In the genomic region with DNA sequence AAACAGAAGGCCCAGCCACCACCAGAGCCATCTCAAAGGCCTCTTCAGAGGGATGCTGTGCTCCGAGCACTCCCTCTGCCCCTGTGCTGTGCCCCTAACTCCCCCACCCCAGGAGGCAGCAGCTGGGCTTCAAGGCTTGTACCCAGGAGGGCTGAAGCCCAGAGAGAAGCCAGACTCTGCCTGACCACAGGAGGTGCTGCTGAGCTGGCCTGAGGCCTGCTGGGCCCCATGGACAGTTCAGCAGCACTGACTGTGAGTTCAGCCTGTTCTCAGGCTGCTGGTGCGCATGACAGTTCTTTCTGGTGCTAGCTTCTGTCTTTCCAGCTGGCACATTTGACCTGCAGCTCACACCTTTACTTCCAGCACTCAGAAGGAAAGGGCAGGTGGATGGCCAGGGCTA, we compare ENCODE assay signal across 13 mouse cellular contexts. TPM values are rescaled to one million over a fixed set of nuclear protein-coding genes. Genes with fewer than 3 reads are reported as not detected.
DNase-seq lines count a peak whose midpoint lies in the region; ATAC-seq and TF ChIP-seq lines count a peak whose summit lies in the region.
"Had no signal": no experiment of that assay in that cellular context is flagged by ENCODE, and none has a peak within 500 bp of the region (broad histone marks: within the 10 kb centered on the region; RNA-seq: fewer than 3 reads in every experiment).

No protein-coding gene starts in this region.

- no peak overlapping the region for H3K4me3 ChIP-seq in forebrain, embryonic 10.5 days
- H3K4me3 ChIP-seq in forebrain, embryonic 16.5 days (replicated peaks; ENCODE audit: low read length): no peak overlapping the region
- H3K4me3 ChIP-seq in limb, embryonic 11.5 days (ENCODE audit: low read depth, low read length): no peak overlapping the region
- no peak overlapping the region for H3K4me3 ChIP-seq in limb, embryonic 10.5 days
- H3K4me3 ChIP-seq in ES-Bruce4 (ENCODE audit: low read depth, low read length): no peak overlapping the region
- H3K4me3 ChIP-seq: embryonic facial prominence, embryonic 12.5 days; heart, embryonic 10.5 days; neural tube, embryonic 12.5 days had no signal

- no peak overlapping the region for H3K4me2 ChIP-seq in forebrain, embryonic 16.5 days (ENCODE audit: low read length)
- H3K4me2 ChIP-seq in limb, embryonic 11.5 days (ENCODE audit: low read depth, severe bottlenecking): no peak overlapping the region
- H3K4me2 ChIP-seq: embryonic facial prominence, embryonic 12.5 days; neural tube, embryonic 12.5 days had no signal

- no peaks in the 10 kb centered on the region for H3K27me3 ChIP-seq in forebrain, embryonic 10.5 days (ENCODE audit: poor library complexity, severe bottlenecking)
- no peaks in the 10 kb centered on the region for H3K27me3 ChIP-seq in forebrain, embryonic 16.5 days (replicated peaks; ENCODE audit: control insufficient read depth, insufficient read depth, low read length)
- H3K27me3 ChIP-seq in limb, embryonic 11.5 days (ENCODE audit: control insufficient read depth, insufficient read depth, low read length): no peaks in the 10 kb centered on the region
- no peaks in the 10 kb centered on the region for H3K27me3 ChIP-seq in limb, embryonic 10.5 days (ENCODE audit: low read depth, poor library complexity, severe bottlenecking)
- H3K27me3 ChIP-seq in ES-Bruce4 (ENCODE audit: control insufficient read depth, insufficient read depth, low read length, poor library complexity, severe bottlenecking): no peaks in the 10 kb centered on the region
- H3K27me3 ChIP-seq: neural tube, embryonic 12.5 days had no signal

- H3K36me3 ChIP-seq in forebrain, embryonic 10.5 days (replicated peaks): 0 out of 2 replicates have a peak, but pooled peaks cover 2% of the 10 kb centered on the region
- H3K36me3 ChIP-seq in forebrain, embryonic 16.5 days (ENCODE audit: control insufficient read depth, insufficient read depth): no peaks in the 10 kb centered on the region
- H3K36me3 ChIP-seq in limb, embryonic 11.5 days (ENCODE audit: control insufficient read depth, insufficient read depth, low read length): no peaks in the 10 kb centered on the region
- H3K36me3 ChIP-seq in limb, embryonic 10.5 days: 0 out of 2 replicates have a peak, but pooled peaks cover 3% of the 10 kb centered on the region
- no peaks in the 10 kb centered on the region for H3K36me3 ChIP-seq in ES-Bruce4 (ENCODE audit: control insufficient read depth, insufficient read depth, low read length, poor library complexity, severe bottlenecking)
- H3K36me3 ChIP-seq: embryonic facial prominence, embryonic 12.5 days had no signal

- peak; percentile 44 for TF ChIP-seq CTCF in ES-Bruce4 (IDR thresholded peaks at IDR 0.05; ENCODE audit: low read depth, low read length)

- H3K9ac ChIP-seq in forebrain, embryonic 16.5 days (replicated peaks; ENCODE audit: low read depth, low read length): no peak overlapping the region
- peak overlapping the region; percentile 35; the same call in 1 of the 2 replicates for H3K9ac ChIP-seq in limb, embryonic 11.5 days (ENCODE audit: low read length)
- no peak overlapping the region for H3K9ac ChIP-seq in ES-Bruce4 (ENCODE audit: low read depth, poor library complexity, severe bottlenecking)
- H3K9ac ChIP-seq: embryonic facial prominence, embryonic 12.5 days; neural tube, embryonic 12.5 days had no signal

- no peak for ATAC-seq in forebrain, embryonic 16.5 days
- ATAC-seq in limb, embryonic 11.5 days (ENCODE audit: insufficient number of reproducible peaks, low FRiP score, low TSS enrichment, low read depth): no peak
- peak; percentile 33; the same call in 1 of the 2 replicates for ATAC-seq in megakaryocyte progenitor cell, adult 5-6 weeks (replicated peaks; ENCODE audit: poor library complexity)
- no peak for ATAC-seq in CD4-positive, CD25-positive, alpha-beta regulatory T cell, adult 4 months

- peak overlapping the region; percentile 60; the same call in 1 of the 2 replicates for H3K27ac ChIP-seq in forebrain, embryonic 10.5 days
- no peak overlapping the region for H3K27ac ChIP-seq in forebrain, embryonic 16.5 days (ENCODE audit: low read length)
- H3K27ac ChIP-seq in limb, embryonic 11.5 days (replicated peaks; ENCODE audit: low read depth, low read length): no peak overlapping the region
- no peak overlapping the region for H3K27ac ChIP-seq in limb, embryonic 10.5 days
- no peak overlapping the region for H3K27ac ChIP-seq in ES-Bruce4 (ENCODE audit: insufficient read depth, low read length)
- H3K27ac ChIP-seq: embryonic facial prominence, embryonic 12.5 days; heart, embryonic 10.5 days; neural tube, embryonic 12.5 days had no signal

- TF ChIP-seq EP300 in ES-Bruce4 (IDR thresholded peaks at IDR 0.05; ENCODE audit: insufficient read depth, low read depth, low read length): no peak

- H3K9me3 ChIP-seq in forebrain, embryonic 10.5 days: no peaks in the 10 kb centered on the region
- no peaks in the 10 kb centered on the region for H3K9me3 ChIP-seq in forebrain, embryonic 16.5 days (ENCODE audit: control insufficient read depth, low read length)
- no peaks in the 10 kb centered on the region for H3K9me3 ChIP-seq in limb, embryonic 11.5 days (ENCODE audit: control insufficient read depth, low read length)
- no peaks in the 10 kb centered on the region for H3K9me3 ChIP-seq in limb, embryonic 10.5 days (replicated peaks)
- no peaks in the 10 kb centered on the region for H3K9me3 ChIP-seq in ES-Bruce4 (replicated peaks; ENCODE audit: control insufficient read depth, insufficient read depth, low read length, poor library complexity, severe bottlenecking)
- H3K9me3 ChIP-seq: embryonic facial prominence, embryonic 12.5 days; heart, embryonic 10.5 days; neural tube, embryonic 12.5 days had no signal

- DNase-seq in forebrain, embryonic 10.5 days (ENCODE audit: extremely low spot score, low spot score): no peak
- DNase-seq in limb, embryonic 11.5 days (ENCODE audit: low spot score): no peak
- no peak for DNase-seq in limb, embryonic 10.5 days (ENCODE audit: low spot score)
- no peak for DNase-seq in frontal cortex, adult 2 months (ENCODE audit: extremely low spot score in 1 of 2, low spot score in 1 of 2)
- DNase-seq: kidney, postnatal 10 days had no signal

- H3K4me1 ChIP-seq in forebrain, embryonic 10.5 days: peaks cover 65% of the 10 kb centered on the region
- H3K4me1 ChIP-seq in forebrain, embryonic 16.5 days (replicated peaks; ENCODE audit: control insufficient read depth, insufficient read depth, low read length): peaks cover 23% of the 10 kb centered on the region
- H3K4me1 ChIP-seq in limb, embryonic 11.5 days (ENCODE audit: control insufficient read depth, insufficient read depth, low read length): peaks cover 18% of the 10 kb centered on the region
- H3K4me1 ChIP-seq in limb, embryonic 10.5 days: peaks cover 41% of the 10 kb centered on the region
- H3K4me1 ChIP-seq in ES-Bruce4 (ENCODE audit: control insufficient read depth, insufficient read depth, low read length): no peaks in the 10 kb centered on the region

- WGBS in forebrain, embryonic 10.5 days: 69% methylated on average over 2 of the region's 2 CpGs
- WGBS in forebrain, embryonic 16.5 days: 65% methylated on average over 2 of the region's 2 CpGs
- WGBS in limb, embryonic 11.5 days: 74% methylated on average over 2 of the region's 2 CpGs
- 79% methylated on average over 2 of the region's 2 CpGs for WGBS in limb, embryonic 10.5 days

- no peak for TF ChIP-seq POLR2A in ES-Bruce4 (IDR thresholded peaks at IDR 0.05; ENCODE audit: insufficient read depth, low read length)

RNA-seq across cellular contexts. Expression of gene Klhl35, which starts 20.0 kb away (rescaled TPM):
- polyA plus RNA-seq in forebrain, embryonic 10.5 days (2016; fragmentation: Nextera tagmentation; extraction: Ambion mirVana): 0.75 and 0.97 TPM in 2 replicates
- 3.8 and 4.0 TPM in 2 replicates for polyA plus RNA-seq in forebrain, embryonic 16.5 days (2015; fragmentation: Nextera tagmentation; extraction: Ambion mirVana)
- 0.35 and 0.65 TPM in 2 replicates for polyA plus RNA-seq in limb, embryonic 11.5 days (2014; fragmentation: Nextera tagmentation; extraction: Ambion mirVana)
- 0.21 and 0.63 TPM in 2 replicates for polyA plus RNA-seq in limb, embryonic 10.5 days (2016; fragmentation: Nextera tagmentation; extraction: Ambion mirVana)
- polyA plus RNA-seq in ES-Bruce4 (2011; ENCODE audit: insufficient read depth, insufficient read length, low read depth, missing spikeins): not detected in 2 replicates
- total RNA-seq in megakaryocyte progenitor cell, adult 5-6 weeks (2015): 0.79 and 1.0 TPM in 2 replicates
- 1.2 TPM in 2 replicates for total RNA-seq in megakaryocyte progenitor cell, adult 5-6 weeks (2017)
- polyA plus RNA-seq in CD4-positive, CD25-positive, alpha-beta regulatory T cell, adult 4 months (2017; shearing (Covaris generic)): not detected
- polyA plus RNA-seq in frontal cortex, adult 2 months (2012; rRNA removed): 1.7 and 2.5 TPM in 2 replicates
- polyA plus RNA-seq: liver, embryonic 16.5 days had no signal

RNA-seq across cellular contexts. Expression of gene Rps3, which starts 37.7 kb away (rescaled TPM):
- polyA plus RNA-seq in forebrain, embryonic 10.5 days (2016; fragmentation: Nextera tagmentation; extraction: Ambion mirVana): 762 and 795 TPM in 2 replicates
- polyA plus RNA-seq in forebrain, embryonic 16.5 days (2015; fragmentation: Nextera tagmentation; extraction: Ambion mirVana): 503 and 525 TPM in 2 replicates
- 880 and 888 TPM in 2 replicates for polyA plus RNA-seq in limb, embryonic 11.5 days (2014; fragmentation: Nextera tagmentation; extraction: Ambion mirVana)
- 745 and 824 TPM in 2 replicates for polyA plus RNA-seq in limb, embryonic 10.5 days (2016; fragmentation: Nextera tagmentation; extraction: Ambion mirVana)
- 2,316 and 2,405 TPM in 2 replicates for polyA plus RNA-seq in ES-Bruce4 (2011; ENCODE audit: insufficient read depth, insufficient read length, low read depth, missing spikeins)
- total RNA-seq in megakaryocyte progenitor cell, adult 5-6 weeks (2015): 1,629 and 1,793 TPM in 2 replicates
- 2,248 and 2,565 TPM in 2 replicates for total RNA-seq in megakaryocyte progenitor cell, adult 5-6 weeks (2017)
- 1,000 to 10,000 TPM; 2,515 to 4,056 TPM for polyA plus RNA-seq in CD4-positive, CD25-positive, alpha-beta regulatory T cell, adult 4 months (2017; shearing (Covaris generic))
- 494 and 531 TPM in 2 replicates for polyA plus RNA-seq in frontal cortex, adult 2 months (2012; rRNA removed)
